Mouse (Mus musculus) heart, adult 2 months (tissue): ENCODE results near the gene Med13l. TPM values are rescaled to one million over a fixed set of nuclear protein-coding genes. Genes with fewer than 3 reads are reported as not detected.

Experiments used
- DNase-seq, 2 experiments: peaks; one replicate each; pipeline ENCODE4 v3.0.0; 2021
- H3K27ac ChIP-seq: fragments of 200-600 bp; 2 replicates; pipeline ENCODE4 v1.8.1; 2022
- H3K27me3 ChIP-seq: fragments of 200-500 bp; 2 replicates; pipeline ENCODE4 v1.6.1; 2012; ENCODE audit warnings: mild to moderate bottlenecking, low read length, inconsistent platforms, mixed read lengths; ENCODE audit not compliant: control insufficient read depth, insufficient read depth
- H3K36me3 ChIP-seq: fragments of 200-500 bp; 2 replicates; pipeline ENCODE4 v1.6.1; 2012; ENCODE audit warnings: low read length, inconsistent platforms; ENCODE audit not compliant: control insufficient read depth, insufficient read depth
- H3K4me1 ChIP-seq: fragments of 200-500 bp; 2 replicates; pipeline ENCODE4 v1.6.1; 2011; ENCODE audit warnings: low read length; ENCODE audit not compliant: control insufficient read depth, insufficient read depth
- H3K4me3 ChIP-seq: fragments of 200-600 bp; 2 replicates; pipeline ENCODE4 v1.8.1; 2022
- H3K79me2 ChIP-seq: fragments of 200-500 bp; replicated peaks from 2 replicates; pipeline ENCODE4 v1.6.1; 2012; ENCODE audit warnings: mild to moderate bottlenecking, inconsistent platforms, low read length, moderate library complexity, mixed read lengths; ENCODE audit not compliant: control insufficient read depth, insufficient read depth
- H3K9ac ChIP-seq: fragments of 200-500 bp; 2 replicates; pipeline ENCODE4 v1.6.1; 2012; ENCODE audit warnings: low read depth, mild to moderate bottlenecking, control low read depth, inconsistent platforms, low read length, mixed read lengths
- CTCF ChIP-seq: fragments of 200-600 bp; IDR thresholded peaks from 2 replicates; pipeline ENCODE4 v1.8.1; 2022; ENCODE audit warnings: antibody characterized with exemption, mild to moderate bottlenecking, moderate library complexity
- EP300 ChIP-seq: fragments of 200-500 bp; IDR thresholded peaks from 2 replicates; pipeline ENCODE4 v1.6.1; 2011; ENCODE audit warnings: low read depth, low read length, control low read depth; ENCODE audit not compliant: insufficient read depth
- POLR2A ChIP-seq: fragments of 200-500 bp; IDR thresholded peaks from 2 replicates; pipeline ENCODE4 v1.6.1; 2011; ENCODE audit warnings: mild to moderate bottlenecking, low read depth, low read length, control low read depth; ENCODE audit not compliant: insufficient read depth
- WGBS: fragments of 180-500 bp; shearing (Covaris S2); methylation state at CpG from one replicate; pipeline ENCODE4 v1.1.7; 2018; 5-methylcytosine and 5-hydroxymethylcytosine counted together
- intact Hi-C: fragments of 180-260 bp; cut with DNase I; formaldehyde crosslinking; loops from one replicate; pipeline ENCODE4 v1.15.1; 2025
- polyA plus RNA-seq: library from polyadenylated mRNA; depleted of rRNA; stranded (reverse); fragments of >200 nt; gene quantifications from 2 replicates; pipeline ENCODE4 v1.2.3, GENCODE M21; 2012
- total RNA-seq, 2 experiments: library from RNA; stranded (reverse); gene quantifications; 2 replicates each; pipeline ENCODE4 v1.2.3; 2021

Med13l gene
- total and polyA plus RNA-seq, 3 experiments: 11.0 to 30.8 (median 29.9) TPM

- no peak for DNase-seq
- Histone ChIP-seq H3K4me3 (peak overlapping the region; percentile 54; the same call in 1 of the 2 replicates), H3K27me3 (no peaks in the 10 kb centered on the region), H3K9ac (peak overlapping the region; percentile 61), H3K4me1 (peaks cover 10% of the 10 kb centered on the region), H3K79me2 (no peaks in the 10 kb centered on the region), H3K36me3 (no peaks in the 10 kb centered on the region), H3K27ac (peak overlapping the region; percentile 71)
- 53% methylated on average over 5 of the region's 5 CpGs for WGBS
- intact Hi-C loops: loop anchor here (2.0 kb wide), 1 partner anchor 48 kb away; no protein-coding TSS in a partner anchor
- TF ChIP-seq POLR2A (no peak), CTCF (no peak), EP300 (no peak)
These were observed 45.6 kb upstream of the Med13l start for GRCm38 (mm10) chr5:118514842-118515241.

DNA sequence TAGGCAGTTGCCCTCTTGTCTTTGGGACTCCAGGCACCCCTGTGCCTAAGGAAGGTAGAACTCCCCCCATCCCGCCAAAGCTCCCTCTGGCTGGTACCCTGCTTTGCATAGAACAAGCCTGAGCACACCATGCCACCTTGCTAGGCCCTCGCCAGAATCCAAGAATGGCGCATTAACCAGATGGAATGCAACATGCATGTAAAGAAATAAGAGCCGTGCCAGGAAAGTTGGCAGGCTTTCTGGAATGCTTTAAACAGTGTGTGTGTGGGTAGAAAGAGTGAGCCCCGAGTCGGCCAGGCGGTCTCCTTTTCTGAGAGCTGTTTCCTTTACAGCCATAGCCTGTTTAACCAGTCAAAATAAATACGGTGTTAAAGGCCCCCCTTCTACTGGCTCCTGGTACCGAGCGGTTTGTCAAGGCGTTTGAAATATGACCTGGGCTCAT lies 45.2 kb upstream of the Med13l start:
- no peaks in the 10 kb centered on the region for H3K27me3 ChIP-seq
- WGBS: 66% methylated on average over 11 of the region's 11 CpGs
- no peak for DNase-seq
- no peak overlapping the region; the same call in 1 of the 2 replicates for H3K4me3 ChIP-seq
- peak overlapping the region; percentile 71; the same call in 1 of the 2 replicates for H3K27ac ChIP-seq
- H3K9ac ChIP-seq: no peak overlapping the region
- intact Hi-C loops: loop anchor here (2.0 kb wide), 1 partner anchor 48 kb away; no protein-coding TSS in a partner anchor
- H3K79me2 ChIP-seq: no peaks in the 10 kb centered on the region
- no peak for TF ChIP-seq POLR2A
- H3K36me3 ChIP-seq: no peaks in the 10 kb centered on the region
- peaks cover 10% of the 10 kb centered on the region for H3K4me1 ChIP-seq

DNA sequence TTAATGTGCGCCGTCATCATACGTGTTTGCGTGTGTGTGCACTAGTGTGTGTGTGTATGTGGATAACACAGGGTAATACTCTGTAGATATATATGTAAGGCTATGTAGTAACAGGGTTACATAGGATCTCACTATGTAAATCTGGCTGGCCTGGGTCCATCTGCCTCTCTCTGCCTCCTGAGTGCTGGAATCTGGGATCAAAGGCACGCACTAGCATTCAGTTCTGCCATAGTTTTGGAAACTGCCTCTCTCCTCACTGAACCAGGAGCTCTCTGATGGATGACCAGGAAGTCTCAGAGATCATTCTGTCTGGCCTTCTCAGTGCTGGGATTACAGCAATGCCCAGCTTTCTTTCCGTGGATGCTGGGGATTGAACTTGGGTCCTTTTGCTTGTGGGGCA lies 44.4 kb upstream of the Med13l start:
- TF ChIP-seq CTCF: no peak
- TF ChIP-seq POLR2A: no peak
- no peak for TF ChIP-seq EP300
- no peaks in the 10 kb centered on the region for H3K27me3 ChIP-seq
- no peak overlapping the region for H3K9ac ChIP-seq
- H3K27ac ChIP-seq: no peak overlapping the region
- DNase-seq: no peak
- H3K4me3 ChIP-seq: no peak overlapping the region
- intact Hi-C loops: no loop called here
- H3K4me1 ChIP-seq: peaks cover 10% of the 10 kb centered on the region
- H3K36me3 ChIP-seq: no peaks in the 10 kb centered on the region
- 96% methylated on average over 6 of the region's 6 CpGs for WGBS
- H3K79me2 ChIP-seq: no peaks in the 10 kb centered on the region

GRCm38 (mm10) chr5:118516470-118516869 lies 44.0 kb upstream of the Med13l start:
- H3K27me3 ChIP-seq: no peaks in the 10 kb centered on the region
- no peaks in the 10 kb centered on the region for H3K79me2 ChIP-seq
- no peak for DNase-seq
- H3K27ac ChIP-seq: no peak overlapping the region
- H3K4me1 ChIP-seq: peaks cover 10% of the 10 kb centered on the region
- intact Hi-C loops: no loop called here
- TF ChIP-seq CTCF: no peak
- no peak for TF ChIP-seq EP300
- no peak for TF ChIP-seq POLR2A
- H3K36me3 ChIP-seq: no peaks in the 10 kb centered on the region
- 78% methylated on average over 6 of the region's 6 CpGs for WGBS
- no peak overlapping the region for H3K4me3 ChIP-seq
- no peak overlapping the region for H3K9ac ChIP-seq

DNA sequence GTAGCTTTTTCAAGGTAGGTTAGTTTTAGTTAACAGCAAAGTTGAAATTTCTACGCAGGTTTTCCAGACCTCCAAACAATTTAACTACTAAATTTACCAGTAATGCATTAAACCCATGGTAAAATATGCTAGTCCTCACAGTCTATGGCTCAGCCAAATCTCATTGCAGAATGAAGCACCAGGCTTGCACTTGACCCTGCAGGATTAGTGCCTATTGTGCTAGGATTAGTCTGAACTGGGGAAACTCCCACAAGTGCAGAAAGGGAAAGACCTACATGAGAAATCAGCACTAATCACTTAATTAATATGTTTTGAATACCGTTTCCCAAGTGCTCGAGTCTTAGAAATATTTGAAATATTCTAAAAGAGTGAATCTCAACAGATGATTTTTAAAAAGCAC lies 40.0 kb upstream of the Med13l start:
- no peaks in the 10 kb centered on the region; the same call in 1 of the 2 replicates for H3K4me1 ChIP-seq
- no peak overlapping the region for H3K9ac ChIP-seq
- no peak overlapping the region for H3K4me3 ChIP-seq
- TF ChIP-seq POLR2A: no peak
- TF ChIP-seq CTCF: no peak
- TF ChIP-seq EP300: no peak
- no peaks in the 10 kb centered on the region for H3K36me3 ChIP-seq
- H3K79me2 ChIP-seq: no peaks in the 10 kb centered on the region
- 78% methylated on average over 3 of the region's 3 CpGs for WGBS
- H3K27me3 ChIP-seq: no peaks in the 10 kb centered on the region
- DNase-seq: no peak
- intact Hi-C loops: no loop called here
- H3K27ac ChIP-seq: no peak overlapping the region

- Histone ChIP-seq H3K27me3 (no peaks in the 10 kb centered on the region), H3K4me1 (no peaks in the 10 kb centered on the region; the same call in 1 of the 2 replicates), H3K79me2 (no peaks in the 10 kb centered on the region), H3K27ac (no peak overlapping the region), H3K4me3 (no peak overlapping the region), H3K9ac (no peak overlapping the region), H3K36me3 (no peaks in the 10 kb centered on the region)
- intact Hi-C loops: no loop called here
- no peak for DNase-seq
- TF ChIP-seq CTCF (no peak), EP300 (no peak), POLR2A (no peak)
- 60% methylated on average over 7 of the region's 7 CpGs for whole genome bisulfite sequencing
These were observed 36.1 kb upstream of the Med13l start for GRCm38 (mm10) chr5:118524400-118524799.
